Mouse (Mus musculus) kidney, adult 2 months (tissue): Measurements from ENCODE around the gene Gm2237. TPM values are rescaled to one million over a fixed set of nuclear protein-coding genes. Genes with fewer than 3 reads are reported as not detected.
"Not testable (repeated sequence)": the region's sequence is repeated elsewhere in the genome, so short reads cannot be mapped to it uniquely, and the experiment has no call there.

Experiments
- DNase-seq: peaks from one replicate; pipeline ENCODE4 v3.0.0; 2021
- H3K27ac ChIP-seq: fragments of 200-500 bp; 2 replicates; pipeline ENCODE4 v1.5.1; 2012; ENCODE audit warnings: low read depth, low read length, control low read depth, inconsistent platforms; ENCODE audit not compliant: insufficient read depth
- H3K27me3 ChIP-seq: fragments of 200-500 bp; replicated peaks from 2 replicates; pipeline ENCODE4 v1.6.1; 2012; ENCODE audit warnings: mild to moderate bottlenecking, moderate library complexity, low read length, inconsistent platforms; ENCODE audit not compliant: control insufficient read depth, insufficient read depth
- H3K36me3 ChIP-seq: fragments of 200-500 bp; 2 replicates; pipeline ENCODE4 v1.6.1; 2012; ENCODE audit warnings: mild to moderate bottlenecking, moderate library complexity, low read length, inconsistent platforms; ENCODE audit not compliant: control insufficient read depth, insufficient read depth
- H3K4me1 ChIP-seq: fragments of 200-500 bp; 2 replicates; pipeline ENCODE4 v1.6.1; 2011; ENCODE audit warnings: low read length; ENCODE audit not compliant: control insufficient read depth, insufficient read depth
- H3K4me3 ChIP-seq: fragments of 200-500 bp; 2 replicates; pipeline ENCODE4 v1.5.1; 2011; ENCODE audit warnings: mild to moderate bottlenecking, low read depth, low read length, control low read depth; ENCODE audit not compliant: insufficient read depth
- WGBS: fragments of 180-500 bp; shearing (Covaris S2); methylation state at CpG from one replicate; pipeline ENCODE4 v1.1.7; 2018; 5-methylcytosine and 5-hydroxymethylcytosine counted together
- polyA plus RNA-seq: library from polyadenylated mRNA; depleted of rRNA; stranded (reverse); fragments of >200 nt; gene quantifications from 2 replicates; pipeline ENCODE4 v1.2.3, GENCODE M21; 2012; rRNA removed

Gene Gm2237
- 0.05 and 0.14 TPM in 2 replicates for polyA plus RNA-seq

DNA sequence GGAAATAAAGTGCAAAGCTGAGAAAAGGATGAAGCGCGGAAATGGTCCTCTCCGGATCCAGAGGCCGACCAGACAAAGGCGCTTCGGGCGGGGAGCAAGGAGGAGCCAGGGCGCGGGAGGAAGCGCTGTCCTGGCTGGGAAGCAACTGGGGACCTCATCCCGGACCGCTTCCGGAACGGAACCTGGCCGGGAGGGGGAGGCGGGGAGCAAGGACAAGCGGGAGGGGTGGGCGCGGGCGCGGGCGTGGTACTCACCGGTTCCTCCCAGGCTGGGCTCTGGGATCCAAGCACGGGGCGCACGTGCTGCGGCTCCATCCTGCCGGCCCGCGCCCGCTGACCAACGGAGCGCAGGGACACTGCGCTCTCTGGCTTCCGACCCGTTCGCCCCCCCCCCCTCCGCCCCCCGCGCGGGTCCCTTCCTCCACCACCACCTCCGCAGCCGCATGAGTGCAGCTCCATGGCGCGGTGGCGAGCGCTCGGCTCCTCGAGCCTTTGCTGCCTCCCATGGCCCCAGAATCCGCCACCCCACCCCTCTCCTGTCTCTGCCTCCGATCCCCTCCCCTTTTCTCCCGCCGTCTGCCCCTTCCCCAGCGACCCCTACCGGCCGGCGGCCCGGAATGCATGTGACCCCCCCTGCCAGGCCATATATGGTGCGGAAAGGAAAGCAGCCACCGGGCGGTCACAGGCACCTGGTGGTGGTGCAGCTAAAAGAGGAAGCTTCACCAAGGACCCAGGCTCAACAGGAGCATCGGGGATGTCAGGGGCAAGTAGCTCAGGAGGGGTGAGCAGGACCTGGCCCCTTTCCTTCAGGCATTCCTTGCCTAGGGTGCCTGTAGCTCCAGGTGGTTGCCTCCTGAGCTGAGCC, at the start of gene Gm2237:
Gene Gm2237, minus strand, starts transcription at position 332 of the 864 bp plus-strand sequence.
- WGBS = under 1% methylated on average over 29 of the region's 62 CpGs
- peak within 1 kb of the TSS; percentile 37; the same call in 1 of the 2 replicates for H3K4me3 ChIP-seq
- peak; percentile 53 for DNase-seq
- not testable (repeated sequence) for H3K27me3 ChIP-seq, H3K27ac ChIP-seq, H3K36me3 ChIP-seq, H3K4me1 ChIP-seq

DNA sequence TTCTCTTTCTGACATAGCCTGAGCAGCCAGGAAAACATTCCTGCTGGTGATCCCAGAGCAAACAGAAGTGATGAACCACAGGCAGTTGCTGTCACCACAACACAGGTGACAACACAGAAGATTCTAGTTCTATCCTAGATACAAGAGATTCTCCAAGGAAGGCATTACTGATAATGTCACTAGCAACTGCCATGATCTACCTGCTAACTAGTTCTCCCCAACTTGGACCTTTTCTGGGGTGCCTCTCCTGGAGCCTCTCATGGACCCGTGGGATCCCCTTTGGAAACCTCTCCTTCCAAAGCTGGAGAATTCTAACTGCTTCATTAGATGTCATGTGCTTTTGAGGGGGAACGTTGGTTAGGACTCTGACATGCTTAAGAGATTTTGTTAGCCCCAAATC, 17.5 kb upstream of the Gm2237 start, which contains the start of gene Gm5458:
Gene Gm5458, minus strand, starts transcription at position 101 of the 400 bp plus-strand sequence.
- DNase-seq, H3K27ac ChIP-seq, H3K27me3 ChIP-seq, H3K36me3 ChIP-seq, H3K4me1 ChIP-seq, H3K4me3 ChIP-seq: not testable (repeated sequence)
- WGBS = 59% methylated on average over 2 of the region's 2 CpGs

DNA sequence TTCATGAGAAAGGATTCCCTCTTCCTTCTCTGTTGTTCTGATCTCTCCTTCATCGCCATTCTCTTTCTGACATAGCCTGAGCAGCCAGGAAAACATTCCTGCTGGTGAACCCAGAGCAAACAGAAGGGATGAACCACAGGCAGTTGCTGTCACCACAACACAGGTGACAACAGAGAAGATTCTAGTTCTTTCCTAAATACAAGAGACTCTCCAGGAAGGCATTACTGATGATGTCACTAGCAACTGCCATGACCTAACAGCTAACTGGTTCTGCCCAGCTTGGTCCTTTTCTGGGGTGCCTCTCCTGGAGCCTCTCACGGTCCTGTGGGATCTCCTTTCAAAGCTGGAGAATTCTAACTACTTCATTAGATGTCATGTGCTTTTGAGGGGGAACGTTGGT, 35.1 kb downstream of the Gm2237 start, which contains the start of gene Gm2244:
Gene Gm2244, minus strand, starts transcription at position 101 of the 400 bp plus-strand sequence.
- H3K4me1 ChIP-seq, H3K36me3 ChIP-seq, H3K4me3 ChIP-seq, DNase-seq, H3K27me3 ChIP-seq, H3K27ac ChIP-seq: not testable (repeated sequence)
- WGBS = 82% methylated on average over 1 of the region's 3 CpGs

Other genes with a start within 250 kb of the Gm2237 start
- gene Gm21738, start 166.2 kb downstream of the Gm2237 start, polyA plus RNA-seq = not detected in 2 replicates
- not detected in 2 replicates for gene Gm2244, start 35.2 kb downstream of the Gm2237 start, polyA plus RNA-seq
- gene Gm5458, start 17.4 kb upstream of the Gm2237 start, polyA plus RNA-seq = not detected in 2 replicates
- gene Nid2, start 166.1 kb upstream of the Gm2237 start, polyA plus RNA-seq = 17.6 and 21.4 TPM in 2 replicates
- 37.9 and 47.3 TPM in 2 replicates for gene Rtraf, start 238.7 kb upstream of the Gm2237 start, polyA plus RNA-seq